Mouse (Mus musculus): ENCODE measurements around the gene Bpifb1. TPM values are rescaled to one million over a fixed set of nuclear protein-coding genes. Genes with fewer than 3 reads are reported as not detected.
A peak's percentile ranks its signal among the peaks of the same experiment; 100 is the strongest.
"Not testable (repeated sequence)": the region's sequence is repeated elsewhere in the genome, so short reads cannot be mapped to it uniquely, and the experiment has no call there.

The Bpifb1 gene
- 0.21 and 0.23 TPM in 2 replicates for polyA plus RNA-seq (2012; rRNA removed)

- peak; percentile 5 for DNase-seq (ENCODE audit: low read depth)
- TF ChIP-seq CTCF (IDR thresholded peaks at IDR 0.05; ENCODE audit: borderline replicate concordance, extremely low read depth, insufficient read depth, insufficient read length), result peak; percentile 16; the same call in 1 of the 2 replicates
- no peak for TF ChIP-seq POLR2A (IDR thresholded peaks at IDR 0.05; ENCODE audit: borderline replicate concordance, extremely low read depth, insufficient read depth, insufficient read length, poor library complexity, severe bottlenecking)
Measured at GRCm38 (mm10) chr2:154190546-154191258, at the start of gene Bpifb1. TSS of gene Bpifb1 (plus strand) at chr2:154190818.

GRCm38 (mm10) chr2:154142580-154142979, 48.0 kb upstream of the Bpifb1 start, which contains the start of gene Bpifa1:
TSS of gene Bpifa1 (plus strand) at chr2:154142880.
- TF ChIP-seq CTCF (IDR thresholded peaks at IDR 0.05; ENCODE audit: borderline replicate concordance, extremely low read depth, insufficient read depth, insufficient read length) (no peak), POLR2A (IDR thresholded peaks at IDR 0.05; ENCODE audit: borderline replicate concordance, extremely low read depth, insufficient read depth, insufficient read length, poor library complexity, severe bottlenecking) (no peak)
- no peak for DNase-seq (ENCODE audit: low read depth)

- DNase-seq (ENCODE audit: low read depth), result peak; percentile 59
- TF ChIP-seq CTCF (IDR thresholded peaks at IDR 0.05; ENCODE audit: borderline replicate concordance, extremely low read depth, insufficient read depth, insufficient read length) (no peak), POLR2A (IDR thresholded peaks at IDR 0.05; ENCODE audit: borderline replicate concordance, extremely low read depth, insufficient read depth, insufficient read length, poor library complexity, severe bottlenecking) (no peak)
Measured at GRCm38 (mm10) chr2:154143735-154144134, 46.9 kb upstream of the Bpifb1 start.

GRCm38 (mm10) chr2:154147496-154147895, 43.1 kb upstream of the Bpifb1 start:
- no peak for DNase-seq (ENCODE audit: low read depth)

GRCm38 (mm10) chr2:154158433-154158832, 32.2 kb upstream of the Bpifb1 start:
- TF ChIP-seq POLR2A (IDR thresholded peaks at IDR 0.05; ENCODE audit: borderline replicate concordance, extremely low read depth, insufficient read depth, insufficient read length, poor library complexity, severe bottlenecking) (no peak), CTCF (IDR thresholded peaks at IDR 0.05; ENCODE audit: borderline replicate concordance, extremely low read depth, insufficient read depth, insufficient read length) (peak; percentile 69)
- DNase-seq (ENCODE audit: low read depth), result peak; percentile 64

More at GRCm38 (mm10) chr2:154147496-154147895, 43.1 kb upstream of the Bpifb1 start:
- TF ChIP-seq POLR2A (IDR thresholded peaks at IDR 0.05; ENCODE audit: borderline replicate concordance, extremely low read depth, insufficient read depth, insufficient read length, poor library complexity, severe bottlenecking) (no peak), CTCF (IDR thresholded peaks at IDR 0.05; ENCODE audit: borderline replicate concordance, extremely low read depth, insufficient read depth, insufficient read length) (no peak)

GRCm38 (mm10) chr2:154162307-154162706, 28.3 kb upstream of the Bpifb1 start, which contains the start of gene Bpifa5:
TSS of gene Bpifa5 (plus strand) at chr2:154162607.
- TF ChIP-seq CTCF (IDR thresholded peaks at IDR 0.05; ENCODE audit: borderline replicate concordance, extremely low read depth, insufficient read depth, insufficient read length) (no peak), POLR2A (IDR thresholded peaks at IDR 0.05; ENCODE audit: borderline replicate concordance, extremely low read depth, insufficient read depth, insufficient read length, poor library complexity, severe bottlenecking) (no peak)
- DNase-seq (ENCODE audit: low read depth), result no peak

GRCm38 (mm10) chr2:154163306-154163705, 27.3 kb upstream of the Bpifb1 start:
- TF ChIP-seq POLR2A (IDR thresholded peaks at IDR 0.05; ENCODE audit: borderline replicate concordance, extremely low read depth, insufficient read depth, insufficient read length, poor library complexity, severe bottlenecking) (no peak), CTCF (IDR thresholded peaks at IDR 0.05; ENCODE audit: borderline replicate concordance, extremely low read depth, insufficient read depth, insufficient read length) (no peak)
- DNase-seq (ENCODE audit: low read depth), result no peak

- no peak for DNase-seq (ENCODE audit: low read depth)
- no peak for TF ChIP-seq CTCF (IDR thresholded peaks at IDR 0.05; ENCODE audit: borderline replicate concordance, extremely low read depth, insufficient read depth, insufficient read length)
Measured at GRCm38 (mm10) chr2:154169172-154169571, 21.4 kb upstream of the Bpifb1 start.

GRCm38 (mm10) chr2:154171621-154172020, 19.0 kb upstream of the Bpifb1 start:
- TF ChIP-seq CTCF (IDR thresholded peaks at IDR 0.05; ENCODE audit: borderline replicate concordance, extremely low read depth, insufficient read depth, insufficient read length), result no peak
- TF ChIP-seq POLR2A (IDR thresholded peaks at IDR 0.05; ENCODE audit: borderline replicate concordance, extremely low read depth, insufficient read depth, insufficient read length, poor library complexity, severe bottlenecking), result no peak
- no peak for DNase-seq (ENCODE audit: low read depth)

- TF ChIP-seq CTCF (IDR thresholded peaks at IDR 0.05; ENCODE audit: borderline replicate concordance, extremely low read depth, insufficient read depth, insufficient read length) (peak; percentile 72; the same call in 1 of the 2 replicates), POLR2A (IDR thresholded peaks at IDR 0.05; ENCODE audit: borderline replicate concordance, extremely low read depth, insufficient read depth, insufficient read length, poor library complexity, severe bottlenecking) (no peak)
- peak; percentile 43 for DNase-seq (ENCODE audit: low read depth)
Measured at GRCm38 (mm10) chr2:154173313-154173712, 17.3 kb upstream of the Bpifb1 start.

GRCm38 (mm10) chr2:154181900-154182299, 8.7 kb upstream of the Bpifb1 start:
- DNase-seq (ENCODE audit: low read depth), result not testable (repeated sequence)

GRCm38 (mm10) chr2:154183061-154183460, 7.6 kb upstream of the Bpifb1 start:
- DNase-seq (ENCODE audit: low read depth), result not testable (repeated sequence)

All from brain, embryonic 14.5 days (tissue).